Mouse (Mus musculus) cerebellum, adult 2 months (tissue): ENCODE data around the gene Fam53b.

Source experiments
- CTCF ChIP-seq: fragments of 200-500 bp; IDR thresholded peaks from 2 replicates; pipeline ENCODE4 v1.5.1; 2011; ENCODE audit warnings: low read depth, mild to moderate bottlenecking, control low read depth, low read length, moderate library complexity, borderline replicate concordance; ENCODE audit not compliant: insufficient read depth
- POLR2A ChIP-seq: fragments of 200-500 bp; IDR thresholded peaks from 2 replicates; pipeline ENCODE4 v1.6.1; 2011; ENCODE audit warnings: low read length, control low read depth, borderline replicate concordance; ENCODE audit not compliant: insufficient read depth

DNA sequence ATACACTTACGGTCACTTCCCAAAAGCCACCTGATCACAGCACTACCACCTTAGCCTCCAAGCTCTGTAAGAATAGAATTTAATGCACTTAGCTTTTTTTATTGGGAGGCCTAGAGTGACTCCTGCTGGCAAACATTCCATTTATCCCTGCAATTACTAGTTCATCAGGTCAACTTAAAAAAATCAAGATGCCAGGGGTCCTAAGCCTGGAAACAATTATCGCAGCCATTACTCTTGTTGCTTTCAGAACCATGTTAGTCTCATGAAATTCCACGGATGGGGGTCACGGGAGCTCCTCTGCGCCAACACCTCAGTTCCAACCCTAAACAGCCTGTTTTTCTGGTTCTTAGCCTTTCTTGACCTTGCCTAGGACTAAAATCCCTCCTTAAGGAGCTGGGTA is 1.4 kb upstream of the Fam53b start:
- TF ChIP-seq CTCF (peak; percentile 11; the same call in 1 of the 2 replicates), POLR2A (no peak)
